Mouse (Mus musculus) embryonic facial prominence, embryonic 12.5 days (tissue): ENCODE results near the gene Tex10. TPM values are rescaled to one million over a fixed set of nuclear protein-coding genes. Genes with fewer than 3 reads are reported as not detected.
"Not testable (repeated sequence)": the region's sequence is repeated elsewhere in the genome, so short reads cannot be mapped to it uniquely, and the experiment has no call there.

Source experiments
- ATAC-seq: fragments of 200-750 bp; cut with Nextera tagmentation; 2 replicates; pipeline ENCODE4 v1.8.0; 2017; ENCODE audit not compliant: insufficient number of reproducible peaks, insufficient read depth, low FRiP score, low TSS enrichment
- H3K27ac ChIP-seq: fragments of 300-500 bp; sonication (generic); 2 replicates; pipeline ENCODE4 v1.5.1; 2016; ENCODE audit warnings: mild to moderate bottlenecking
- H3K27me3 ChIP-seq: fragments of 300-500 bp; sonication (generic); 2 replicates; pipeline ENCODE4 v1.6.1; 2016; ENCODE audit warnings: mild to moderate bottlenecking, moderate library complexity
- H3K36me3 ChIP-seq: fragments of 300-500 bp; sonication (generic); 2 replicates; pipeline ENCODE4 v1.6.1; 2016; ENCODE audit warnings: mild to moderate bottlenecking
- H3K4me1 ChIP-seq: fragments of 300-500 bp; sonication (generic); 2 replicates; pipeline ENCODE4 v1.6.1; 2016
- H3K4me2 ChIP-seq: fragments of 300-500 bp; sonication (generic); replicated peaks from 2 replicates; pipeline ENCODE4 v1.6.1; 2016; ENCODE audit warnings: mild to moderate bottlenecking, moderate library complexity
- H3K4me3 ChIP-seq: fragments of 300-500 bp; sonication (generic); 2 replicates; pipeline ENCODE4 v1.5.1; 2016; ENCODE audit warnings: mild to moderate bottlenecking
- H3K9ac ChIP-seq: fragments of 300-500 bp; sonication (generic); 2 replicates; pipeline ENCODE4 v1.6.1; 2016; ENCODE audit warnings: mild to moderate bottlenecking, moderate library complexity
- H3K9me3 ChIP-seq: fragments of 300-500 bp; sonication (generic); 2 replicates; pipeline ENCODE4 v1.6.1; 2016; ENCODE audit warnings: mild to moderate bottlenecking, moderate library complexity
- WGBS: fragments of 180-500 bp; shearing (Covaris S2); methylation state at CpG from one replicate; pipeline ENCODE4 v1.1.7; 2016; 5-methylcytosine and 5-hydroxymethylcytosine counted together
- polyA plus RNA-seq: library from polyadenylated mRNA; unstranded; fragments of >200 nt; fragmentation: Nextera tagmentation; extraction: Ambion mirVana; gene quantifications from 2 replicates; pipeline ENCODE4 v1.2.1, GENCODE M21; 2016

Tex10 gene
- polyA plus RNA-seq, 1 experiment from 2014 or later, result 70.9 TPM

DNA sequence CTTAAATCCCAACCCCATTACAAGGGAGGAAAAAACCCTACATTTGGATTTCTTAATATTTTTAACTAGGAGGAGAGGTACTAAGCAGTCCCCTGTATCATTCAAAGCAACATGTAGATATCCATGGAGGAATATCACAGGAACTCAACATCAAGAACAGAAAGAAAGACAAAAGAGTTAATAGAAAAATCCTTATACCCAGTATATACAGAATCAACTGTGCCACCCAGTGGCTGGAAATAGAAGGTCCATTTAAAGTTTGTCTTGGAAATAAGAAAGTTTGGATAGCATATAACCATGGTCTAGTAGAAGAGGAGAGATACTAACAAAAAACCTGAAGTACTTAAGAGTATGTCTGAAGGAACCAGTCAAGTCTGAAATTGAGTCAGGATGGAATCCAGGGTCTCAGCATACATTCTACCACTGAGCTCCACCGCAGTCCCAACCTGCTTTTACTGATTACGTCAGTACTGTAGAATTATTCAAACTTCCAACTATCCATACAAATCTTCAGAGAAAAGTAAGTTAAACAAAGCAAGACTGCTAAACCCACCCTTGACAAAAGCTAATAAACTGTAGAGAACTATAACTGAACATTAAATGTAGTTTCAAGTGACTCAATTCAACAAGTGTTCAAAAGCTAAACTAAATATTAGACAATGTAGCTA lies 19.0 kb downstream of the Tex10 start:
- 95% methylated on average over 2 of the region's 2 CpGs for WGBS
- H3K27me3 ChIP-seq, result no peaks in the 10 kb centered on the region
- no peak overlapping the region for H3K9ac ChIP-seq
- no peaks in the 10 kb centered on the region for H3K4me1 ChIP-seq
- peaks cover 54% of the 10 kb centered on the region for H3K36me3 ChIP-seq
- H3K4me2 ChIP-seq, result no peak overlapping the region
- H3K4me3 ChIP-seq, result no peak overlapping the region
- ATAC-seq, result no peak
- no peak overlapping the region for H3K27ac ChIP-seq
- no peaks in the 10 kb centered on the region for H3K9me3 ChIP-seq

DNA sequence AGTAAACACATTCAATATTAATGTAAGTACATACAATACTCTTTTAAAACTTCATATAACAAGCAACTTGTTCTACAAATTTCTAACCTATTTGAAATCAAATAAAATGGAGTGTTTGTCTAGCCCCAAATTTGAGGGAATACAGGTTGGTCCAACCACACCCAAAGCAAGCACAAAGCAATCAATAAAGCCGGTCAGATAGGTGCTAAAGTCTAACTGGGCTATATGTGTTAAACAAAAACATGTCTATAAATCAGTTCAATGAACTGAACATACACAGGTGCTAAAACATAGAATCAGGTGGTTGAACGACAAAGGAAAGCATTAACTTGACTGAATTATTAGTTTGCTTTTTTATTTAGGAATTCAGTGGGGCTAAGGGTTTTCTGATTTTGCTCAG lies 45.2 kb downstream of the Tex10 start:
- Histone ChIP-seq H3K9me3 (no peaks in the 10 kb centered on the region), H3K27me3 (no peaks in the 10 kb centered on the region), H3K36me3 (peaks cover 38% of the 10 kb centered on the region), H3K9ac (no peak overlapping the region), H3K27ac (no peak overlapping the region), H3K4me1 (no peaks in the 10 kb centered on the region), H3K4me2 (no peak overlapping the region), H3K4me3 (no peak overlapping the region)
- WGBS, result 91% methylated on average over 2 of the region's 2 CpGs
- ATAC-seq, result no peak

DNA sequence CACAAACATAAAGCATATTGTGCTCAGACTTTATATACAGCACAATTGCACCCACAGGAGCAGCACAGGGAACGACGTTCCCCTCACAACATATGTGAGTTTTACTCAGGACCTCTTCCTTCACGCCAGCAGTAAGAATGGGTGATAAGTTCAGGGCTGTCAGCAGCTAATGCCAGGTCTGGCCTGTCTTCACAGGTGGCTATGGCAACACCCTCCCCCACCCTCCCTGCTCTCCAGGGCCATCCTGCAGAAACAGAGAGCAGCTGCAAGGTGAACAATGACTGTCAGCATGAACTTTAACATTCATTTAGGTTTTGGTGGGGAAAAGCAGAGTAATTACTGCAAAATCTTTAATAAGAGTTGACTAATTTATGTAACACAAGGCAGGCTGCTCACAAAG lies 45.8 kb downstream of the Tex10 start:
- WGBS, result 82% methylated on average over 3 of the region's 3 CpGs
- no peak for ATAC-seq
- no peak overlapping the region for H3K27ac ChIP-seq
- H3K4me1 ChIP-seq, result no peaks in the 10 kb centered on the region
- peaks cover 32% of the 10 kb centered on the region for H3K36me3 ChIP-seq
- no peaks in the 10 kb centered on the region for H3K27me3 ChIP-seq
- H3K9me3 ChIP-seq, result no peaks in the 10 kb centered on the region
- no peak overlapping the region for H3K4me3 ChIP-seq
- no peak overlapping the region for H3K9ac ChIP-seq
- no peak overlapping the region for H3K4me2 ChIP-seq

DNA sequence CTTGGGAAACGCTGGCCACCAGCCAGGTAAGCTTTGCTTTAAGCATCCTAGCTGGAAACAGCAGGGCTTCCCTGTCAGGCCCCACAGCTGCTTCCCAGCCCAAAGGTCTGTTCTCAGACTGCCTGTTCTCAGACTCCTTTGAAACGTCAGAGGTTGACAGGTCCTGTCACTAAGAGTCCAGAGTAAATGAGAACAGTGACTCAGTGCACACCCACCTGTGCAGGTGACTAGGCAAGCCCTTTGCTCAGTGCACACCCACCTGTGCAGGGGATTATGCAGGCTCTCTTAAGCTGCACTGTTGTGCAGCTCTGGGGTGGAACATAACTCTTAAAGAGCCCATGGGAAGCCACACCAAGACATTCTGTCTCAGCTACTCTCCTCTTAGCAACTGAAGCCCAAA lies 49.5 kb downstream of the Tex10 start:
- H3K4me3 ChIP-seq, result no peak overlapping the region
- H3K9ac ChIP-seq, result no peak overlapping the region
- H3K36me3 ChIP-seq, result peaks cover 30% of the 10 kb centered on the region
- 50% methylated on average over 2 of the region's 2 CpGs for WGBS
- no peaks in the 10 kb centered on the region for H3K9me3 ChIP-seq
- H3K27me3 ChIP-seq, result no peaks in the 10 kb centered on the region
- H3K4me1 ChIP-seq, result no peaks in the 10 kb centered on the region
- ATAC-seq, result no peak
- no peak overlapping the region for H3K4me2 ChIP-seq
- no peak overlapping the region for H3K27ac ChIP-seq

DNA sequence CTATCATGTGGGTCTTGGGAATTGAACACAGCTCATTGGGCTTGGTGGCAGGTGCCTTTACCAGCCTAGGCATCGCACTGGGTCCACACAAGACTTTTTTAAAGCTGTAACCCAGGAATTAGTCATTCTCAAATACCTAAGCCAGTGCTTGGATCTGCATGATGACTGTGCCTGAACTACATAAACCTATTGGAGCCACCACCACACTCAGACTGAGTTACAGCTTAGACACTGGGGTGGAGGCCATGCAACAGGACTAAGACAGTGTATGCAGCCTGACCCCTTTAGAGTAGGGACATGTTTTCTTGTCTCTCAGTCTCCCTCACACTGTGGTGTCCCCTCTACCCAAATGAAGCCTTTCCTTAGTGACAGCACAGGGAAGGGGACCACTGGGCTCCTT lies 50.6 kb downstream of the Tex10 start:
- Histone ChIP-seq H3K4me2 (no peak overlapping the region), H3K27ac (no peak overlapping the region), H3K27me3 (no peaks in the 10 kb centered on the region), H3K9me3 (no peaks in the 10 kb centered on the region), H3K4me1 (no peaks in the 10 kb centered on the region), H3K36me3 (peaks cover 33% of the 10 kb centered on the region), H3K9ac (no peak overlapping the region), H3K4me3 (no peak overlapping the region)
- no peak for ATAC-seq
- WGBS, result 100% methylated on average over 1 of the region's 1 CpGs

DNA sequence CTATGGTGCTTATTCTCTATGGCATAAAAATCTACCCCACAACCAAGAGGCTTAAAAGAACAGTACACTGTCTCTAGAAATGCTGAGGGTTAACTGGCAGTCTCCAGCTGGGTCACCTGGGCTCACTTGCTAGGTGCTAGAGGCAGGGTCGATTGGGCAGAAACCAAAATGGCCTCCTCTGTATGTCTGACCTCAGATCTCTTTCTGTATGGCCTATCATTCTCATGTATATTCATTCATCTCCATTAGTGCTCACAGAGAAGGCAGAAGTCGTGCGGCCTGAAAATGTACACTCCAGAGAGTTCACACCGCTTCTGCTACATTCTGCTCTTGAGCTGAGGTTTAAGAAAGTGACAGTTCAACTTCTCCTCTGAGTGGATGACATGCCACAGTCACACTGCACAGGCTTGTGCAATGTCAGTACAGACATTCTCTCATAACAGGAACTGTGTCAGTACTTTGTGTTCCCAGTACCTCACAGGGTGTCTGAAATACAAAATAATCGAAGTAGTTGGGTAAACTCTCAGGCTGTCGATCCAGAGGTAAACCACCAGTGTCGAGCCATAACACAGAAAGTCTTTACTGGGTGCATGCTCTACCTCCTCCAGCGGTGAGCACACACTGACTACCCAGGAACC lies 54.3 kb downstream of the Tex10 start:
- no peak for ATAC-seq
- H3K4me3 ChIP-seq, result no peak overlapping the region
- H3K27ac ChIP-seq, result no peak overlapping the region
- no peaks in the 10 kb centered on the region for H3K9me3 ChIP-seq
- peaks cover 32% of the 10 kb centered on the region for H3K36me3 ChIP-seq
- WGBS, result 90% methylated on average over 8 of the region's 8 CpGs
- H3K4me1 ChIP-seq, result no peaks in the 10 kb centered on the region
- H3K27me3 ChIP-seq, result no peaks in the 10 kb centered on the region
- H3K4me2 ChIP-seq, result no peak overlapping the region
- H3K9ac ChIP-seq, result no peak overlapping the region

DNA sequence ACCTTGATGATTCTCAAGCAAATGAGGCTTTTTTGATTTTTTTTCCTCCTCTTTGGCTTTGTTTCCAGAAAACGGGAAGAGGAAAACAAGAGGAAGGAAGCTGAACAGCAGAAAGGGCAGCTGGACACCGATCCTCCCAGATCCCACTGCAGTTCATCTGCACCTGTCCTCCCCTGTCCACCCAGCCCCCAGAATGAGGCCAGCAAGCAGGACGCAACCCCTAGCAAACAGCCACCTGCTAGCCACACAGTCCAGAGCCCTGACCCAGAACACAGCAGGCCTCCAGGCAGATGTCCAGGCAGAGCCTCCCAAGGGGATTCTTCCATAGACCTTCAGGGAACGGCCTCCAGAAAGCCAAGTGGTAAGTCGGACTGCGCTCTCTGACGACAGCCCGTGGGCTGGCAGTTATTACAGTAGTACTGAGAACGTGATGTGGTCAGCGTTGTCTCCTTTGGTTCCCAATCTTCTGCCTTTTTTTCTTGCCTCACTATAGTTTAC lies 57.4 kb downstream of the Tex10 start:
- Histone ChIP-seq H3K27me3 (no peaks in the 10 kb centered on the region), H3K4me2 (no peak overlapping the region), H3K9ac (no peak overlapping the region), H3K4me3 (no peak overlapping the region), H3K4me1 (no peaks in the 10 kb centered on the region), H3K27ac (no peak overlapping the region), H3K9me3 (no peaks in the 10 kb centered on the region), H3K36me3 (peaks cover 14% of the 10 kb centered on the region; the same call in 1 of the 2 replicates)
- ATAC-seq, result no peak
- WGBS, result 79% methylated on average over 10 of the region's 10 CpGs

DNA sequence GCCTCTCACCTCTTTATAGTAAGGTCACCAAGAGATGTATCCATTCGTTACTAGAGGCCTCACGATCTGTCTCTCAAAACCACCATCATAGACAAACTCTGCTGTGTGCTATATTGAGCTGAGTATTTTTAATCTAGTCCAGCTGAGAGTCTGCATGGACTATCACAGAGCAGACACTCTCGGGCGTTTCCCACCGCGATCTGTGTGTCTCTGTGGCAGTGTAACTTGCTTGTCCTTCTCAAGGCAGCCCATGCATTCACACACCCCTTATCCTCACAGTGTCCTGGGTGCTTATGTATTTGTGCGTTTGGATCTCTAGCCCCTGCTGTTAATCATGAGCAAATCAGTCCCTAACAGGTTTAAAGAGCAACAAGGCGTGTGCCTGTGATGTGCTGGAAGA lies 59.8 kb downstream of the Tex10 start:
- H3K4me3 ChIP-seq, result no peak overlapping the region
- H3K27ac ChIP-seq, result no peak overlapping the region
- ATAC-seq, result no peak
- WGBS, result 84% methylated on average over 8 of the region's 8 CpGs
- no peak overlapping the region for H3K4me2 ChIP-seq
- no peaks in the 10 kb centered on the region for H3K27me3 ChIP-seq
- no peaks in the 10 kb centered on the region for H3K4me1 ChIP-seq
- no peaks in the 10 kb centered on the region for H3K9me3 ChIP-seq
- H3K36me3 ChIP-seq, result peaks cover under 1% of the 10 kb centered on the region; the same call in 1 of the 2 replicates
- H3K9ac ChIP-seq, result no peak overlapping the region

DNA sequence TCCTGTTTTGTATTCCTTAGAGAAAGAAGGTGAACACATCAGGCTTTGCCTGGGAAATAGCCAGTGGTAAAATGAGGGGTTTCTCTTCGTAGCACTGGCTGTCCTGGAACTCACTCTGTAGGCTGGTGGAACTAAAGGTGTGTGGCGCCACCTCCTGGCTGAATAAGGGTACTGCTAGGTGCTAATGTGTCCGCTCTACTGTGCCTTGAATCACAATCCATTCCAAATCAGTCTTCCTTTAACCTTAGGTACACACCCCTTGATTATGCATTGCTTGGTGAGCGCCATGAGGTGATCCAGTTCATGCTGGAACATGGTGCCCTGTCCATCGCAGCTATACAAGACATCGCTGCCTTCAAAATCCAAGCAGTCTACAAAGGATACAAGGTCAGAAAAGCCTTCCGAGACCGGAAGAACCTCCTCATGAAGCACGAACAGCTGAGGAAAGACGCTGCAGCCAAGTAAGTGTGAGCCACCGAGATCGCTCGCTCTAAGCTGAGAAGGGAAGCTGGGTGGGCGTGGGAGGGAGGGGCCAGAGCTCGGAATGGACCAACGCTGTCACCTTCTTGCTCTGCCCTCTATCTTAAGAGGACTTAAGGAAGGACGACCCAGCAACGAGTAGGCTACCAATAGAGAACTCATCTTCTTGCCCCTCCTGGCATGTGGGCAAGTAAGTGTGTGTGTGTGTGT lies 65.8 kb downstream of the Tex10 start:
- H3K4me3 ChIP-seq, result no peak overlapping the region
- no peaks in the 10 kb centered on the region for H3K9me3 ChIP-seq
- no peaks in the 10 kb centered on the region for H3K36me3 ChIP-seq
- H3K4me1 ChIP-seq, result no peaks in the 10 kb centered on the region
- no peak overlapping the region for H3K4me2 ChIP-seq
- WGBS, result 49% methylated on average over 18 of the region's 18 CpGs
- H3K9ac ChIP-seq, result no peak overlapping the region
- no peak overlapping the region for H3K27ac ChIP-seq
- ATAC-seq, result no peak
- no peaks in the 10 kb centered on the region for H3K27me3 ChIP-seq

DNA sequence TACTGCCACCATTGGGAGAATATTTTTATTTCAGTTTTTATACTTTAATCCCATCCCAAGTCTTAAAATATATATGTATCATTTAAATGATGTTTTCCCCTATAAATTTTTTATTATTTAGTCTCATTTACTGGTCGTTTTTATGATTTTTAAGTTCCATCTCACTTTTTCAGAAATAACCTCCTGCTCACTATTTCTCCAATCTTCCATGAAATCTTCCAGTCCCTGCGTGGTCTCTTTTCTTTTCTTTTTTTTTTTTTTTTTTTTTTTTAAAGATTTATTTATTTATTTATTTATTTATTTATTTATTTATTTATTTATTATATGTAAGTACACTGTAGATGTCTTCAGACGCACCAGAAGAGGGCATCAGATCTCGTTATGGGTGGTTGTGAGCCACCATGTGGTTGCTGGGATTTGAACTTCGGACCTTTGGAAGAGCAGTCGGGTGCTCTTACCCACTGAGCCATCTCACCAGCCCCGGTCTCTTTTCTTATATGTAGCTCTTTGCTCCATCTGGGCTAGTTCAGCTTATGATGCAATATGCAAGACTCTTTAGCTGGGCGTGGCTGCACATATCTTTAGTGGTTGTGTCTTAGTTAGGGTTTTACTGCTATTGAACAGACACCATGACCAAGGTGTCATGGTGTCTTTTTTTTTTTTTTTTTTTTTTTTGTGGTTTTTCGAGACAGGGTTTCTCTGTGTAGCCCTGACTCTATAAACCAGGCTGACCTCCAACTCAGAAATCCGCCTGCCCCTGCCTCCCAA lies 67.4 kb downstream of the Tex10 start:
- H3K4me3 ChIP-seq, H3K27me3 ChIP-seq, H3K4me1 ChIP-seq, H3K9ac ChIP-seq, H3K9me3 ChIP-seq, H3K27ac ChIP-seq, H3K36me3 ChIP-seq, H3K4me2 ChIP-seq, ATAC-seq: not testable (repeated sequence)
- 86% methylated on average over 9 of the region's 10 CpGs for WGBS

DNA sequence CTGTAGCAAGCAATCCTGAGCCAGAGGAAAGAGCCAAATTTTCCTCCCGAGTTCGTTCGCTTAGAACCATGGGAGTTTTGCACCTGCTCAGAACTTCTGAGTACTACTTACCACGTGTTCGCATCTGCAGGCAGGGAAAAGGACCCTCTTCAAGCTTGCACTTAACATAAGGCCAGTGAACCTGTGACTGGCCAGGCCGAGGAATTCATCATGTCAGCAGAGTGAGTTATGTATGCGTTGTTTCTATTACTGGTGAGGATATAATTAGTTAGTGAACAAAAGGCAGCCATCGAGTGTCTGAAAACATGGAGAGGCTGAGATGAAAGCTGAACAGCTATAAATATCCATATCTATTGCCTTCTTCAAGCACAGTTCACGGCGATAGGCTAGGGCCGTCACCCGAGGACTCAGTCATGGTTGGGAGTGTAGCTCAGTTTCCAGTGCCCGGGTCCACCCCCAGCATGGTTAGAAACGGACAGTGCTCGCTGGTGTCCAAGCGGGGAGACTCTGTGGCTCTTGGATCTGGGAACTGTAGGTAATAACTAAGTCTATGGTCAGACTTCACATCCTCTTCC lies 70.1 kb downstream of the Tex10 start:
- H3K4me3 ChIP-seq, result no peak overlapping the region
- no peak for ATAC-seq
- no peaks in the 10 kb centered on the region for H3K9me3 ChIP-seq
- H3K4me1 ChIP-seq, result no peaks in the 10 kb centered on the region
- no peak overlapping the region for H3K9ac ChIP-seq
- H3K27me3 ChIP-seq, result no peaks in the 10 kb centered on the region
- H3K27ac ChIP-seq, result no peak overlapping the region
- H3K36me3 ChIP-seq, result peaks cover 4% of the 10 kb centered on the region; the same call in 1 of the 2 replicates
- 88% methylated on average over 16 of the region's 16 CpGs for WGBS
- H3K4me2 ChIP-seq, result no peak overlapping the region
